Mouse (Mus musculus): ENCODE results near the gene Cops7b.

Gene Cops7b

DNA sequence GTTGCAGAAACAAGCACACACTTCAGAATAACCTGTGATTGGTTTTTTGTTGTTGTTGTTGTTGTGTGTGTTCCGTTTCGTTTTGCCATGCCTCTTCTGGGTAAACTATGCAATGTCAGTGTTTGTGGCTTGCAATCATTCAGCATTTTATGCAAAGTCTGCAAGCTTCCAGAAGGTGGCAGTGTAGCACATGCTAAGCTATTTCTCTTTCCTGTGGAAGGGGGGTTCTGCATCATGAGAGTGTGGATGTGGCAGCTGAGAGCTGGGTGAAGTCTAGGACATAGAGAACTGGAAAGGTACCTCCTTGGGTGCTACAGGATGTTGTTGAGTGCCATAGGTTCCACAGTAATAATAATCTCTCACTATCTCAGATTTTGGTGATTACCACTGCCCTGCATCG, 15.8 kb downstream of the Cops7b start:
- DNase-seq (ENCODE audit: low spot score) = peak; percentile 70

GRCm38 (mm10) chr1:86600117-86600516, 17.4 kb downstream of the Cops7b start:
- no peak for DNase-seq (ENCODE audit: low spot score)

GRCm38 (mm10) chr1:86610954-86611353, 28.2 kb downstream of the Cops7b start:
- DNase-seq (ENCODE audit: low spot score) = no peak

DNA sequence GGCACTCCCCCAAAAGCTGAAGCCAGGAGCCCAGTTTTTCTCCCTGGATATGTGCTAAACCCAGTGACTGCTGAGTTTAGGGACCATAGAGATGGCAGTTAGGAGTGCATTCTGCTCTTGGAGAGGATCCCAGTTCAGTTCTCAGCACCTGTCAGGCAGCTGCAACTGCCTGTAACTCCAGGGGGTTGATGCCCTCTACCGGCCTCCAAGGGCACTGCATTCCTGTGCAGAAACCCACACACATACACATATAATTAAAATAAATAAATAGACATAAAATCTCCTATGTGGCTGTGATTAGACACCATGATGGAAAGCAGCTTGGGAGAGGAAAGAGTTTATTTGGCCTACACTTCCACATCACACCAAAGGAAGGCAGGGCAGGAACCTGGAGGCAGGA, 29.4 kb downstream of the Cops7b start:
- DNase-seq (ENCODE audit: low spot score) = no peak

- DNase-seq (ENCODE audit: low spot score) = peak; percentile 67
Measured at GRCm38 (mm10) chr1:86614269-86614668, 31.6 kb downstream of the Cops7b start.

DNA sequence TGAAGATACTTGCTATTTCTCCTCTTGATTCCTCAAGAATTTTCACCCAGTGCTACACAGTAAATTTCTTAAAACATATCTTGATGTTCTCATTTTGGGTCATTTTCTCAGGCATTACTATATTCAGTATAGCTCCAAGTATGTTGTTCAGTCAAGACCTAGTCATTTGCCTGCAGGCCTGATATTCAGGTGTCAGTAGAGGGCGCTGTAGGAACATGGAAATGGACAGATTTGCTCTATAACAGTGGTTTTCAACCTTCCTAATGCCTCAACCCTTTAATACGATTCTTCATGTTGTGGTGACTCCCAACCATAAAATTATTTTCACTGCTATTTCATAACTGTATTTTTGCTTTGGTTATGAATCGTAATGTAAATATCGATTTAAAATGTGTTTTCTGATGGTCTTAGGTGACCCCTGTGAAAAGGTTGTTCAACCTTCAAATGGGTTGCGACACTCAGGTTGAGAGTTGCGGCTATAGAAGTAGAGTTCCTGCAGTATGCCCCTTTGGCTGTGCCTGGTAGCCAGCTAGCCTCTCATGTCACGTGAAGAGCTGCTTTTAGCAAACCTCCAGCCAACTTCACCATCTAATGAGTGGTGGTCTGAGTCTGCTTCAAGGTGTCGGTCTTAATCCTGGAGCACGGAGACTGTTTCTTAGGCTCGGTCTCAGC, 35.9 kb downstream of the Cops7b start:
- peak; percentile 79 for DNase-seq (ENCODE audit: low spot score)

- peak; percentile 9 for DNase-seq (ENCODE audit: low spot score)
Measured at GRCm38 (mm10) chr1:86622296-86622695, 39.6 kb downstream of the Cops7b start.

DNA sequence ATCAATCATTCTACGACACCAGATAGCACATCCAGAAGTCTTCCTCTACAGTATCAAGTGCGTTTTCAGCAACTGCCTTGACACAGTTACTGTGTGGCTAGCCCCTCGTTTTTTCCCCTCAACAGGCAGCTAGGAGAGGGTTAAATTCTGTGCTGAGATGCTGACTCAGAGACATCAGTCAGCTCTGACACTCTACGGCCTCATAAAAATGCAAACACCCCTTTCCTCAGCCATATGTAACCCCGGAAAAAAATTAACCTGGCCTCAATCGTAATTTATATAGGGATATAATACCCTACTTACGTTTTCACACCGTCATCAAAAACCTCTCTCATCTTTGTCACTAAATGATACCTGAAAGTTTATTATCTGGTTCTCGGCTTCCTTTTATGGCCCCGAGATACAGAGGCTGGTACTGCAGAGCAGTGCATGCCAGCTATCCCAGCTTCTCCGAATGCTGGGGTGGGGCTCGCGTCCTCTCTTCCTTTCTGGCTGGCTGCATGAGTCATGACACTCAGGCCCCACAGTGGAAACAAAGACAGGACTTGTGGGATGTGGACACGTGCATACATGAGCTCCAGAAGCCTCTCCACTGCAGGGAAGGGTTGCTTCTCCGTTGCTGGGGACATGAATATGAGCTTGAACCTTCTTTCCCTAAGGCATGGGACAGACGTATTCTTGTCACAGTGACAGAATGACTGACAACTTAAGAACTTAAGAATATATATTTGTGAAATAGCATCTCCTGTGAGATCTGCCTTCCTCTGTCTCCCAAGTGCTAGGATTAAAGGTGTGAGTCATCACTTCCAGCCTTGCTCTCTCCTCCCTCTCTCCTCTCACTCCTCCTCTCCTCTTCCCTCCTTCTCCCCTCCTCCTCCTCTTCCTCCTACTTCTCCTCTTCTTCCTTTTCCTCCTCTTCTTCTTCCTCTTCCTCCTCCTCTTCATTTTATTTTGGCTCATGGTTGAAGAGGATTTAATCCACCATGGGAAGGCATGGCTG, 40.6 kb downstream of the Cops7b start:
- DNase-seq (ENCODE audit: low spot score) = peak; percentile 77

- DNase-seq (ENCODE audit: low spot score) = no peak
Measured at GRCm38 (mm10) chr1:86628270-86628669, 45.6 kb downstream of the Cops7b start.

- no peak for DNase-seq (ENCODE audit: low spot score)
Measured at GRCm38 (mm10) chr1:86629936-86630335, 47.2 kb downstream of the Cops7b start.

GRCm38 (mm10) chr1:86630527-86630926, 47.8 kb downstream of the Cops7b start:
- no peak for DNase-seq (ENCODE audit: low spot score)

DNA sequence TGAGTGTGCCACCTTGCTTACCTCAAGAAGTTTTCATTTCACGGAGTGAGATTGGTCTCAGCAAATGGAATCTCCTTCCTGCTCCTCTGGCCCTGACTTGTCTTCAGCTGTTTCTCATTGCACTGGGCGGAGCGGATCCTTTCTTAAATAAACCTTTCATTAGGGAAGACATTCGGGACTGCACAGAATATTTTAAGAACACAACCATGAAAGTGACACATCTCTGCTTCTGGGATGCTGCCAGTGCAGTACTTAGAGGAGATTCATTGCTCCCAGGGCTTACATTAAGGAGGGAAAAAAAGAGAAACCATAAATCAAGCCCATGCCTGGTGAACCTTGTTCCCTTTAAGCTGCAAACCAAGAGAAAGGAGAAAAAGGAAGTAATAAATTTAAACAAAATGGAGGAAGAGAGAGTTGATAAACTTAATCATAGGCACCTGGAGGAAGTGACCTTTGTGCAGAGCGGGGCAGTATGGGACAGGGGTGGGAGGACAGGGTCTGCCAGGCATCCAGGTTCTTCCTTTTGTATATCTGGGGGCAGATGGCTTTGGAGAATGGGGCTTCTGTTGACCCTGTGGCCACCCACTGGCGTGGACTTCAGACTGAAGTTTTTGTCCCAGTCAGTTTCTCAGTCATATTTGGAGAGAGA, 50.2 kb downstream of the Cops7b start:
- DNase-seq (ENCODE audit: low spot score) = peak; percentile 36

DNA sequence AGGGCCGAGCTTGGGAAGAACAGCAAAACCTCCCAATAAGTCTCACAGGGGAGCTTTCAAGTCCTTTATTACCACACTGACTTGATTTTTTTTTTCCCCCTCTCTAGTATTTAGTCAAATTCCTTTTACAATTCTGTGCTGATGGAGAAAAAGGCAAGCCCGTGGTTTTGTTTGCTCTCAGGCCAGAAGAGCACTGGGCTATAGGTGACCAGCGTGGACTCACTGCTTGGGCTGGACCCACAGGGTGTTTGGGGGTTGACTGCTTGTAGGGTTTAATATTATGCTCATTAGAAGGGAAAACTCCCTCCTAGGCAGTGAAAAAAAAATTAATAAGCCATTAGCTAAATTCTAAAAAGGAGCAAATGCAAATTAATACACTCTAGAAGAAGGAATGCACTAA, 50.7 kb downstream of the Cops7b start:
- DNase-seq (ENCODE audit: low spot score) = no peak

GRCm38 (mm10) chr1:86633840-86634750, 51.4 kb downstream of the Cops7b start:
- no peak for DNase-seq (ENCODE audit: low spot score)

- DNase-seq (ENCODE audit: low spot score) = no peak
Measured at GRCm38 (mm10) chr1:86634751-86635359, 52.2 kb downstream of the Cops7b start.

- no peak for DNase-seq (ENCODE audit: low spot score)
Measured at GRCm38 (mm10) chr1:86643101-86643809, 60.6 kb downstream of the Cops7b start.

DNA sequence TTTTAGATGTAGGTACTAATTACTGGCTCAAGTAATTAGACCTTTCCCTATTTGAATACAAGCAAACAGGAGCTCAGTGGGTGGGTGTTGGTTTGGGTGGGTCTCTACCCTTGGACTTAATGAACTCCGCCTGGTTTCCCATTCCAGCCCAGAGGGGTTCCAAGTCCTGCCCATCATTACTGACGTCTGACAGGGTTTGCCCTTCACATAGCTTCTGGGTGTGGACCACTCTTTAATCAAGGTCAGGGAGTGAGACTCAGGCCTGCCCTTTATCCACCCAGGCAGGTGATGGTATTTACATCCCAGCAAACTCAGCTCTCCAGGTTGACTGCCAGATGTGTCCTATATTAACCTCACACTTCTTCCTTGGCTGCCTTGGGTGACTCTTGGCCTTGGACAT, 64.8 kb downstream of the Cops7b start:
- DNase-seq (ENCODE audit: low spot score) = no peak

DNA sequence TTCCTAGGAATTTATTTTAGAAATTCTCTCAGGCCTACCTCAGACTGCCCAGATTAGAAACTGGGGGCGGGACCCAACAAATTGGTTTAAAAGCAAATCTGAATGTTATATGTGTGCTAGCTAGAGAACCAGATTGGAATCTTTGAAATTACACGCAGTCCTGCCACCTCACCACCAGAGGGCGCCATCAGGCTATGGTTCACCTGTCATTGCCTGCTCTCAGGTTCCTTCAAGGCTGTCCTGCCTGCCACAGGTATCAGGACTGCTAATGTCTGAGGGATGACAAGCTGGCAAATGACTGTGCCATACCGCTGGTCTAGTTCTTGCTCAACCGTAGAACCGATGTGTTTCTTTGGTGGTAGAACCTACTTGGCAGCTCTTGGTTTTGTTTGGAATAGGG, 67.6 kb downstream of the Cops7b start:
- peak; percentile 55 for DNase-seq (ENCODE audit: low spot score)

DNA sequence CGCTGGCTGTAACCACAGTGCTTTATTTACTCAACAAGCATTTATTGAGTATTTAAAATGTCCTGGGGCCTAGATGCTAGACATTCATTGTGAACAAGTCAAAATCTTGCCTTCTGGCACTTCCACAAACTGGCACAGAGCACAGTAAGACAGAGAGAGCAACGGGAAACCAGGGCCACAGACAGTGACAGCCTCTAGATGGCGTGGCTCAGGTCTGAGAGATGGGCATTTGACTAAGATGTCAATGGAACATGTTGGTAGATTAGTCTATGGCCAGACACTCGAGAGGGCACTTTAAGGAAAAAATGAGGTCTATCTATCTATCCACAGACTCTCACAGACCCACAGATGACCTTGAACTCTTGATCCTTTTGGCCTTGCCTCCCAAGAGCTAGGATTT, 70.0 kb downstream of the Cops7b start:
- DNase-seq (ENCODE audit: low spot score) = no peak

- DNase-seq (ENCODE audit: low spot score) = peak; percentile 19
Measured at GRCm38 (mm10) chr1:86657071-86657470, 74.4 kb downstream of the Cops7b start.

Measured in MN1 (cell line).